Mouse (Mus musculus): ENCODE results near the gene Tyms. TPM values are rescaled to one million over a fixed set of nuclear protein-coding genes. Genes with fewer than 3 reads are reported as not detected.

Tyms gene
- 254 and 300 TPM in 2 replicates for polyA plus RNA-seq (2016; fragmentation: Nextera tagmentation; extraction: Ambion mirVana)

DNA sequence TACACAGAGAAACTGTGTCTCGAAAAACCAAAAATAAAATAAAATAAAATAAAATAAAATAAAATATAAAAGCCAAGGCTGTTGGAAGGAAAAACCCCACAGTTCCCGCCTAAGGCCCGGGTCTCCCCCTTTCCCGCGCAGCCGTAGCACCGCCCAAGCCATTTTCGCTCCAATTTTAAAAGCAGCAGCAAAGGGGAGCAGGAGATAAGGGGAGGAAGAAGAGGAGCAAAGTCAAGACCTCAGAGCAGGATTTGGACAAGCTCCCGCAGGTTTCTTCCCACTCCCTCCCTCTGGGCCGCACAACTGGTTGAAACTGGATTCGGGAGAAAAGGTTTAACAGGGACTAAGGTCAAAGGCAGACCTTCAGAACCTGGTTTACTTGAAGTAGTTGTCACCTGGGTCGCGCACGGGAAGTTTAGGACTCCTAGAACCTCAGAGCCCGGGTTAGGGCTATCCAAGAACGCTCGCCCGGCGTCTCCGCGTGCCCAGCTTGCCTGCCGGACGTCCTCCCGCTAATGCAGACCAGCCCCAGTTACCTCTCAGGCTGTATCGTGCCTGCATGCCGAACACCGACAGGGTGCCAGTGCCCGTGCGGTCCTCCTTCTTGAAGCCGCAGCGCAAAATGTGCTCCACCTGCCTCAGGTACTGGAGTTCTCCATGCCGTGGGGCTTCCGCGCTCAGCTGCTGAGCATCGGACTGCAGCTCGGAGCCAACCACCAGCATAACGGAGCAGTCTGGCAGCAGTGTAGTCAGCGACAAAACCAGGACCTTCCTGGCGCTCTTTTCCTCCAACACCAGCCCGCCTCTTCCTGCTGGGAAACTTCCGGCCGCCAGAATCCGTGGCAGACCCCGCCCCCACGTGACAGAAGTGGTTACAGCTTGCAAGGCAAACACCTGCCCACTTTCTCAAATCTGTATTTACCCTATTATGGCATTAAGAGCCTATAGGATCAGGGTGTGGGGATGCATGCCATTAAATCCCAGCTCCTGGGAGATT lies at the start of gene Tyms:
TSS of gene Tyms (minus strand) at position 793 of the 997 bp plus-strand sequence.
- peak within 1 kb of the TSS; percentile 94 for H3K27ac ChIP-seq
- H3K4me1 ChIP-seq (replicated peaks) = peaks cover 15% of the 10 kb centered on the region
- DNase-seq (ENCODE audit: low spot score) = peak; percentile 89
- peaks cover 36% of the 10 kb centered on the region for H3K36me3 ChIP-seq
- H3K9me3 ChIP-seq = no peaks in the 10 kb centered on the region
- peak within 1 kb of the TSS; percentile 82 for H3K4me3 ChIP-seq
- H3K27me3 ChIP-seq (ENCODE audit: insufficient read depth, poor library complexity, severe bottlenecking) = no peaks in the 10 kb centered on the region
- WGBS = 1% methylated on average over 45 of the region's 45 CpGs

DNA sequence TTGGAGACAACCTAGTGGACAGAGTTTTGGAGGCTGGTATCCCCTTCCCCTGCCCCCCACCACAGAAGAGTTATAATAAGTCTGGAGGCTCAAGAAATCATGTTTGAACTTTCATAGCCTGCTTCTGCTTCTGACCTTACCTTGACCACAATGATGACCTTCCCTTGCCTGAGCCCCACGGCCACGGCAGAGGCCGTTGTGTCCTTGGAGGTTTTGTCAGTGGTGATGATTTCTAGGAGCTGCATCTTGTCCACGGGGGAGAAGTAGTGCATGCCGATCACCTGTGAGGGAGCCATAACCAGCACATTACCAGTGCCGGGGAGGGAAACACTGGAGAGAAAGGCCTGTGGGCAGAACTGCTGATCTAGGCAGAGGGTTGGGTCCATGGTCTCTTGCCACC lies 49.1 kb upstream of the Tyms start:
- H3K4me1 ChIP-seq (replicated peaks) = no peaks in the 10 kb centered on the region
- WGBS = 91% methylated on average over 6 of the region's 6 CpGs
- H3K27ac ChIP-seq = no peak overlapping the region
- H3K4me3 ChIP-seq = no peak overlapping the region
- peaks cover 99% of the 10 kb centered on the region for H3K36me3 ChIP-seq
- no peaks in the 10 kb centered on the region for H3K9me3 ChIP-seq
- no peak for DNase-seq (ENCODE audit: low spot score)
- no peaks in the 10 kb centered on the region for H3K27me3 ChIP-seq (ENCODE audit: insufficient read depth, poor library complexity, severe bottlenecking)

DNA sequence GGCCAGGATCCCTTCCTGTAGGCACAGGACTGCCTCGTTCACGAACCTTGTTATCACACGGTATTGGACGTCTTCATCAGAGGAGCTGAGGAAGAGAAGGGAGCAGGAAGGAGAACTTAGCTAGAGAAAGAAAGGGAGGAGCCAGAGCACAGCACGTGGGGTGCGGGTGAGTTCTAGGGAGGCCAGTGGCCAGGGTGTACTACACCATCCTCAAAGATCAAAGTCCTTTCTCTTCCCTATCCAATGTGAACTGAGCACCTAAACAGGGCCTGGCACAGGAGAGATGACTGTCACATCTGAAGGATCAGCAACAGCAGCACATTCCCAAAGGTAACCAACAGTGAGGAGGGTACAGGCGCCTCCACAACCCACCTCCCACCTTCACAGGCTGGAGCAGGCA lies 46.7 kb upstream of the Tyms start:
- WGBS = 83% methylated on average over 7 of the region's 7 CpGs
- no peak overlapping the region for H3K4me3 ChIP-seq
- DNase-seq (ENCODE audit: low spot score) = no peak
- no peaks in the 10 kb centered on the region for H3K9me3 ChIP-seq
- H3K27me3 ChIP-seq (ENCODE audit: insufficient read depth, poor library complexity, severe bottlenecking) = peaks cover 14% of the 10 kb centered on the region
- no peaks in the 10 kb centered on the region for H3K4me1 ChIP-seq (replicated peaks)
- peaks cover 97% of the 10 kb centered on the region for H3K36me3 ChIP-seq
- H3K27ac ChIP-seq = no peak overlapping the region

DNA sequence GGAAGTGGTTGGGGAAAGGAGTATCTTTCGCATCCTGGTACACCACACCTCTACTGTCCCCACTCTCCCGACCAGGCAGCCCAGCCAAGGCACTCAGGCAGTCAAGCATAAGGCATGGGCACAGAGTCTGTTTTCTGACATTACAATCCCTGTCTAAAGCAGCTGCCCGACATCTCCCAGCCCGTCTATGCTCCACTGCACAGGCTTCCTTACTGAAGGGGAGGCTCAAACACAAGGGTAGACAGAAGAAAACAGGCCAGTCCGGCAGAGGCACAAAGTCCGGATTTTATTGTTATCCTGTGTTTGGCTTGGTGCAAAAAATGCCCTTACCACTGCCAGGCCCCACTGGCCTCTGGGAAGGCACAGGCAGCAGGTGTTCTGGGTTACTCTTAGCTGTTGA lies 45.7 kb upstream of the Tyms start:
- H3K36me3 ChIP-seq = peaks cover 94% of the 10 kb centered on the region
- no peak for DNase-seq (ENCODE audit: low spot score)
- H3K27me3 ChIP-seq (ENCODE audit: insufficient read depth, poor library complexity, severe bottlenecking) = peaks cover 23% of the 10 kb centered on the region
- 80% methylated on average over 6 of the region's 6 CpGs for WGBS
- H3K27ac ChIP-seq = no peak overlapping the region
- H3K4me3 ChIP-seq = no peak overlapping the region
- H3K4me1 ChIP-seq (replicated peaks) = peaks cover 8% of the 10 kb centered on the region
- no peaks in the 10 kb centered on the region for H3K9me3 ChIP-seq

DNA sequence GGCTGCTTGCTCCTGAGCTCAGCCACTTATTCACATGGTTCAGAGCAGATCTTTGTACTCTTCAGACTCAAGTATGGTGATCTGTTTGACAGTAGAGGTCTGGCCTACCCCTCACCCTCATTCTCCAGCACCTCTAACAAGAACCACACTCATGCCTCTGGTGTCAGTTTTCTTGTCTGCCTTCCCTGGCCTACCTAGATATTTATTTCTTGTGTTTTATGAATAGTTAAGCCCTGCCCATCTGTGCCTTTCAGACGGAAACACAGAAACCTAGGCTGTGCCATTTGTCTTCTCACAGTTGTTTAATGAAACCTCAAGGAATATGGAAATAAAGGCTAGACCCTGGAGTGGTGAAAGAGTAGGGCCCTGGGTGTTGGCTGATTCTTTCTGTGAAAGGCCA lies 44.6 kb upstream of the Tyms start:
- DNase-seq (ENCODE audit: low spot score) = no peak
- H3K36me3 ChIP-seq = peaks cover 92% of the 10 kb centered on the region
- no peaks in the 10 kb centered on the region for H3K9me3 ChIP-seq
- H3K4me1 ChIP-seq (replicated peaks) = peaks cover 20% of the 10 kb centered on the region
- no peak overlapping the region for H3K4me3 ChIP-seq
- WGBS = 94% methylated on average over 1 of the region's 1 CpGs
- H3K27me3 ChIP-seq (ENCODE audit: insufficient read depth, poor library complexity, severe bottlenecking) = peaks cover 35% of the 10 kb centered on the region
- no peak overlapping the region for H3K27ac ChIP-seq

DNA sequence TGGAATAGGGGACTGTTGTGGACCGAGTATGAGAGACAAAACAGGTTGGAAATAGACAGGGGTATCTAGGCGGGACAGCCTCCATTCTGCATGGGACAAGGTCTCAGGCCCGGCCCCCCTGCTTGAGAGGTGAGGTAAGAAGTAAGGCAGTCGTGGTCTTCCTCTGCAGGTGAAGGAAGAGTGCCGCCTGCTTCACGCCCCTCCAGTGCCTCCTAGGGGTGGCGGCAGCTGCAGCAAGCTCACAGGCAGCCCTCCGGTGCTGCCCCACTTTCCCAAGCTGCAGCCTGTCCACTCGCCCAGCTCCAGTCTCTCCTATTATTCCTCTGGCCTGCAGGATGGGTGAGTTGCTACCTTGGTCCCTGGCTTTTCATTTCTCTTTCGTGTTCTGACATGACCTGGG lies 42.3 kb upstream of the Tyms start:
- H3K27ac ChIP-seq = no peak overlapping the region
- peaks cover 77% of the 10 kb centered on the region for H3K36me3 ChIP-seq
- WGBS = 30% methylated on average over 10 of the region's 10 CpGs
- H3K4me1 ChIP-seq (replicated peaks) = peaks cover 34% of the 10 kb centered on the region
- no peaks in the 10 kb centered on the region for H3K9me3 ChIP-seq
- no peak for DNase-seq (ENCODE audit: low spot score)
- H3K27me3 ChIP-seq (ENCODE audit: insufficient read depth, poor library complexity, severe bottlenecking) = peaks cover 52% of the 10 kb centered on the region
- H3K4me3 ChIP-seq = no peak overlapping the region

DNA sequence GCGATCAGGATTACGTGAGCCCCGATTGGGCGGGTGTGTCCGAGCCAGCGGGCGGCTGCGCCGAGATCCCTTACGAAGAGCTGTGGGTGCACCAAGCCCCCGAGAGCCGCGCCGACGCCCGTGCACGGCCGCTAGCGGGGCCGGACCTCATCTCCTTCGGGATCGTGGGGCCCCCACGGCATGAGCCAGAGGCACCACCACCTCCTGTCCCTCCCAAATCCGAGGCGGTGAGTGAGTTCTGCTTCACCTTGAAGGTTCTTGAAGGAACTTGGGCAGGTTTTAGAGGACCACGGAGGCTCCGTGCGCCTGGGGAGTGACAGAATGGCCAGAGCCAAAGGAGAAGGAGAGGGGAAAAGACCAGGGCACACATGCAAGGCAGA lies 41.3 kb upstream of the Tyms start:
- peak overlapping the region; percentile 82 for H3K27ac ChIP-seq
- H3K36me3 ChIP-seq = peaks cover 67% of the 10 kb centered on the region
- peaks cover 43% of the 10 kb centered on the region for H3K4me1 ChIP-seq (replicated peaks)
- peak overlapping the region; percentile 63 for H3K4me3 ChIP-seq
- DNase-seq (ENCODE audit: low spot score) = no peak
- WGBS = 4% methylated on average over 28 of the region's 28 CpGs
- no peaks in the 10 kb centered on the region for H3K9me3 ChIP-seq
- H3K27me3 ChIP-seq (ENCODE audit: insufficient read depth, poor library complexity, severe bottlenecking) = peaks cover 57% of the 10 kb centered on the region

DNA sequence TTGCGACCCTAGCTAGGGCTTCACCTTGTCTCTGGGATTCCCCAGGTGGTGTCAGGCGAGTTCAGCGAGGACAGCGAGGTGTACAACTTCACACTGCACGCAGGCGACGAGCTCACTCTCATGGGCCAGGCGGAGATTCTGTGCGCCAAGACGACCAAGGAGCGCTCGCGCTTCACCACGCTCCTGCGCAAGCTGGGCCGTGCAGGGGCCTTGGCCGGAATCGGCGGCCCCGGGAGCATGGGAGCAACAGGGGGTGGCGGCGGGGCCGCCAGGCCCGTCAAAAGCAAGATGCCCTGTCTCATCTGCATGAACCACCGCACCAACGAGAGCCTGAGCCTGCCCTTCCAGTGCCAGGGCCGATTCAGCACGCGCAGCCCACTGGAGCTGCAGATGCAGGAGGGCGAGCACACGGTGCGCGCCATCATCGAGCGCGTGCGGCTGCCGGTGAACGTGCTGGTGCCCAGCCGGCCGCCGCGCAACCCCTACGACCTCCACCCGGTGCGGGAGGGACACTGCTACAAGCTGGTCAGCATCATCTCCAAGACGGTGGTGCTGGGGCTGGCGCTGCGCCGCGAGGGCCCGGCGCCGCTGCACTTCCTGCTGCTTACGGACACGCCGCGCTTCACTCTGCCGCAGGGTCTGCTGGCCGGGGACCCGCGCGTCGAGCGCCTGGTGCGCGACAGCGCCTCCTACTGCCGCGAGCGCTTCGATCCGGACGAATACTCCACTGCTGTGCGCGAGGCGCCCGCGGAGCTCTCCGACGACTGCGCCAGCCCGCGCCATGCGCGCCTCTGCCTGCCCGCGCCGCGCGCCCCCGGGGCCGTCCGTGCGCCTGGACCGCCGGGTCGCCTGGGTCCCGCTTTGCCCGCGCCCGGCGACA lies 40.7 kb upstream of the Tyms start:
- Histone ChIP-seq H3K27me3 (ENCODE audit: insufficient read depth, poor library complexity, severe bottlenecking) (peaks cover 63% of the 10 kb centered on the region), H3K9me3 (no peaks in the 10 kb centered on the region), H3K36me3 (peaks cover 61% of the 10 kb centered on the region), H3K4me3 (peak overlapping the region; percentile 63), H3K27ac (peak overlapping the region; percentile 82), H3K4me1 (replicated peaks) (peaks cover 50% of the 10 kb centered on the region)
- peak; percentile 87 for DNase-seq (ENCODE audit: low spot score)
- under 1% methylated on average over 103 of the region's 103 CpGs for WGBS

DNA sequence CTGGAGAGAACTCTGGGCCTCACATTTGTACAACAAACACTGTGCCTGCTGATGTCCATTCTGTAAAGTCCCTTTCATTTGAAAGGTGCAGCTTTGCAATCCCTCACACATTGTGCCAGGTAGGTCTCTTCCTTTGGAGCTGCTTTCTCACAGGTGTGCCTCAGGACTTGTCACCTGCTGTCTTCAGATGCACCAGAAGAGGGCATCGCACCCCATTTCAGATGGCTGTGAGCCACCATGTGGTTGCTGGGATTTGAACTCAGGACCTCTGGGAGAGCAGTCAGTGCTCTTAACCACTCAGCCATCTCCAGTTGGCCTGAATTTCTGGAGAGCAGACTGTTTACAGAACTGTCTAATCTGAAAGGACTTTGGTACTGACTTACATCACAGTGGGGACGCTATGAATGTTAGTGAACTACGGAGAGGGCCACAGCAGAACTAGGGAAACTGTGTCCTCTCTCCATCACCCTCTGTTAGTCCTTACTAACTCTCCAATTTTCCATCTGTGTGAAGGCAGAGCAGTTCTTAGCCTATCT lies 39.2 kb upstream of the Tyms start:
- no peak for DNase-seq (ENCODE audit: low spot score)
- Histone ChIP-seq H3K9me3 (no peaks in the 10 kb centered on the region), H3K36me3 (peaks cover 46% of the 10 kb centered on the region), H3K27me3 (ENCODE audit: insufficient read depth, poor library complexity, severe bottlenecking) (peaks cover 77% of the 10 kb centered on the region), H3K27ac (no peak overlapping the region), H3K4me3 (no peak overlapping the region), H3K4me1 (replicated peaks) (peaks cover 65% of the 10 kb centered on the region)
- WGBS = 84% methylated on average over 3 of the region's 3 CpGs

DNA sequence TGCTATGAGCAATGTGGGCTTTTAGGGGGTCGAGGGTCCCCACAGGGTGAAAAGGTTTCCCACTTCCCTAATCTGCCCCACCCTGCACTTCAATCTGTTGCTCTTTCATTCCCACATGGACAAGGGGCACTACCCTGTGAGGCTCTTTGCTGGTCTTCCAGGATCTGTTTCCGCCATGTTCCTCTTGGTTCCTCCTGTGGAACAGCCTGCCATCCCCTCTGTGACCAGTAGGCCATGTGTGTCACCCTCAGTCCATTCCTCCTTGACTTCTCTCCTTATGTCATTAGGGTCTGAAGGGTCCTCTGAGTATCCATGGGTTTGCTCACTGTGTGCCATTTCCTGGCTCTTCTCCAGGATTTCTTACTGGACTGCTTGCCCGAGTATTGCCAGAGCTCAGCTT lies 38.4 kb upstream of the Tyms start:
- H3K27ac ChIP-seq = peak overlapping the region; percentile 87
- 70% methylated on average over 3 of the region's 3 CpGs for WGBS
- no peak for DNase-seq (ENCODE audit: low spot score)
- peaks cover 86% of the 10 kb centered on the region for H3K27me3 ChIP-seq (ENCODE audit: insufficient read depth, poor library complexity, severe bottlenecking)
- H3K4me1 ChIP-seq (replicated peaks) = peaks cover 73% of the 10 kb centered on the region
- H3K4me3 ChIP-seq = peak overlapping the region; percentile 43
- no peaks in the 10 kb centered on the region for H3K9me3 ChIP-seq
- peaks cover 38% of the 10 kb centered on the region for H3K36me3 ChIP-seq

DNA sequence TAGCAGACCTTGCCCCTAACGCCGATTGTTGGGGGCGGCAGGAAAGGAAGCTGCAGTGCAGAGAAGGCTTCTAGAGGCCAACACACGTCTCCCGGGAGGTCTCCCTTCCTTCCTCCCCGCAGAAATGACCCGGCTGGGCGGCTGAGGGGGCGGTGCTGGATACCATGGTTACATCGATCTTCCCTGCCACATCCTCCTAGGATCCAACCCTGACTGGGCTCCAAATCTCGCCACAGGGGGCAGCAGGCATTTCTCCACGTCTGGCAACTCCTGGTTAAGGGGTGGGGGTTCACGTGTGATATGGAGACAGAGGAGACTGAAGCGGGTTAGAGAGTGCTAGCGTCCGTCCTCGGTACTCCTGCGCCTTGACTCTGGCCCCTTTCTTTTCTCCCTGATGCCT lies 37.7 kb upstream of the Tyms start:
- no peaks in the 10 kb centered on the region for H3K9me3 ChIP-seq

DNA sequence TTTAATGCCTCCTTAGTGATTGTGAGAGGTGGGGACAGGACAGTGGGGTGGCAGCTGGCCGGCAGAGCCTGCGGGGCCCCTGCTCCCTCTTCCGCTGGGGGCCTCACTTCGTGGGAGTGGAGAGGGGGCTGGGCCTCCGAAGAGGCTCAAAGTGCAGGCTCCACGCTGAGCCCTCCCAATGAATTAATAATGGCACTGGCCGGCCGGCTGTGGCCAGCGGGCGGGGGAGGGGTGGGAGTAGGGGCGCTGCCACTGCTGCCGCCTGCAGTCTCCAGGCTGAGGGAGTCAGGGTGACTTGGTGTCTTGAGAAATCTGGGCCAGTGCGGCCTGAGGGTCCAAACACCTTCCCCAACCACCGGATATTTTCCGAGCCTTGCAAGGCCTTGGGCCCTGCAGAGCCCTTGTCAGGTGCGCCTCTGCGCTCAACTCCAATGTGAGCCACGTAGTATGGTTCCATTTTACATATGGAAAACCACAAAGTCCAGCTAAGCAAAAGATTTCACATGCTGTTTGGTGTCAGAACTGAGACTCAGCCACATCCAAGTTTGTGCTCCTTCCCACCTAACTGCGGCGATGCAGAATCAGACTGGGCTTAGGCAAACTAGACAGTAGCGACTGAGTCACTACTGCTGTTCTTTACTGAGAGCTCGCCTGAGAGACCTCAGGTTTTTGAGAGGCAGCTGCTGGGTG lies 37.1 kb upstream of the Tyms start:
- peak overlapping the region; percentile 43 for H3K4me3 ChIP-seq
- no peaks in the 10 kb centered on the region for H3K9me3 ChIP-seq
- peaks cover 25% of the 10 kb centered on the region for H3K36me3 ChIP-seq
- DNase-seq (ENCODE audit: low spot score) = peak; percentile 74
- peak overlapping the region; percentile 87 for H3K27ac ChIP-seq
- H3K4me1 ChIP-seq (replicated peaks) = peaks cover 86% of the 10 kb centered on the region
- WGBS = 3% methylated on average over 22 of the region's 22 CpGs
- H3K27me3 ChIP-seq (ENCODE audit: insufficient read depth, poor library complexity, severe bottlenecking) = peaks cover 88% of the 10 kb centered on the region

More for the DNA sequence above, 37.7 kb upstream of the Tyms start:
- Histone ChIP-seq H3K4me3 (peak overlapping the region; percentile 43), H3K27ac (peak overlapping the region; percentile 87), H3K36me3 (peaks cover 31% of the 10 kb centered on the region), H3K27me3 (ENCODE audit: insufficient read depth, poor library complexity, severe bottlenecking) (peaks cover 88% of the 10 kb centered on the region), H3K4me1 (replicated peaks) (peaks cover 80% of the 10 kb centered on the region)
- WGBS = under 1% methylated on average over 18 of the region's 18 CpGs
- DNase-seq (ENCODE audit: low spot score) = peak; percentile 87
